Mouse (Mus musculus): ENCODE measurements around the gene Bcor.

The Bcor gene

GRCm38 (mm10) chrX:12081741-12082155 is 78.4 kb downstream of the Bcor start:
- CTCF ChIA-PET, result no interaction called here
- POLR2A ChIA-PET, result interaction anchor here in 3 of 4 experiments (0.5 to 2.1 kb wide), 6 partner anchors 9 to 587 kb away, joined by 3 to 11 read pairs (median 4); no protein-coding TSS in a partner anchor

- ChIA-PET POLR2A (interaction anchor here (0.5 to 2.1 kb wide), 23 partner anchors 10 to 587 kb away, joined by 3 to 11 read pairs (median 4); no protein-coding TSS in a partner anchor), CTCF (no interaction called here)
These were observed 79.0 kb downstream of the Bcor start for GRCm38 (mm10) chrX:12080904-12081740.

GRCm38 (mm10) chrX:12080095-12080903 is 79.9 kb downstream of the Bcor start:
- CTCF ChIA-PET, result interaction anchor here in 1 of 4 experiments (0.7 kb wide), 1 partner anchor 80 kb away, joined by 3 read pairs; no protein-coding TSS in a partner anchor

GRCm38 (mm10) chrX:12079309-12080094 is 80.7 kb downstream of the Bcor start:
- ChIA-PET POLR2A (interaction anchor here (0.7 to 2.1 kb wide), 14 partner anchors 11 to 172 kb away, joined by 3 to 11 read pairs (median 4); no protein-coding TSS in a partner anchor), CTCF (interaction anchor here in 1 of 4 experiments (0.7 kb wide), 1 partner anchor 80 kb away, joined by 3 read pairs; no protein-coding TSS in a partner anchor)

More at GRCm38 (mm10) chrX:12080095-12080903, 79.9 kb downstream of the Bcor start:
- POLR2A ChIA-PET, result interaction anchor here (0.6 to 2.1 kb wide), 19 partner anchors 9 to 416 kb away, joined by 3 to 11 read pairs (median 4); no protein-coding TSS in a partner anchor

DNA sequence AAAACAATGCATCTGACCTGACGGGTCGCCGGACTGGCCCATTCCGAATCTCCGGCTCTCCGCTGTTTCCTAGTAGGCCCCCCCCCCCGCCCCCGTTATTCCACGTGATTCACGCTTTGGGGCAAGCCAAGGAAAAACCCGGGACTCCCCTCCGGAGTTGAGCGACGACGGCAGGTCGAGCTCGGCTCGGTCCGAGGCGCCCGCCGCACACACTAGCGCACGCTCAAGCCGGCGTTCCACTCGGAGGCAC is 81.2 kb downstream of the Bcor start:
- ChIA-PET CTCF (no interaction called here), POLR2A (interaction anchor here in 2 of 4 experiments (0.7 to 2.1 kb wide), 4 partner anchors 12 to 173 kb away, joined by 3 to 8 read pairs (median 5); no protein-coding TSS in a partner anchor)

GRCm38 (mm10) chrX:12078195-12079058 is 81.7 kb downstream of the Bcor start:
- POLR2A ChIA-PET, result interaction anchor here in 2 of 4 experiments (1.4 to 2.1 kb wide), 2 partner anchors 13 to 57 kb away, joined by 3 to 8 read pairs; no protein-coding TSS in a partner anchor
- CTCF ChIA-PET, result no interaction called here

DNA sequence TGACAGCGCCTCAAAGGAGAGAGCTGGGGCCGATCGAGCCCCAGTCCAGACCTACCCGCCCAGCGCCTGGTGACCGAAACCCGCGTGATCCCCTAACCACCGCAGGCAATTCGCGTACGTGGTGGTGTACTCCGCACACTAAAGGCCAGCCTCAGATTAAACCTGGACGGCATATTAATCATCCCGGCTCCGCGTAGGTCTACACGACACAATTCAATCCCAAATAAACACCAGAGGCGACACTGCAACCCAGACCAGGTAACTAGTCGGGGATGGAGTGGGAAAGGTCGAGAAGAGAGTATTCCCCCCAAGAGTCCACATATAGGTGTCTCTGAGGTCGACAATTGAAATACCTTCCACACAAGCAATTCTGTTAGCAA is 82.6 kb downstream of the Bcor start:
- ChIA-PET CTCF (no interaction called here), POLR2A (interaction anchor here in 2 of 4 experiments (0.7 to 1.5 kb wide), 6 partner anchors 9 to 120 kb away, joined by 3 to 5 read pairs (median 4); no protein-coding TSS in a partner anchor)

DNA sequence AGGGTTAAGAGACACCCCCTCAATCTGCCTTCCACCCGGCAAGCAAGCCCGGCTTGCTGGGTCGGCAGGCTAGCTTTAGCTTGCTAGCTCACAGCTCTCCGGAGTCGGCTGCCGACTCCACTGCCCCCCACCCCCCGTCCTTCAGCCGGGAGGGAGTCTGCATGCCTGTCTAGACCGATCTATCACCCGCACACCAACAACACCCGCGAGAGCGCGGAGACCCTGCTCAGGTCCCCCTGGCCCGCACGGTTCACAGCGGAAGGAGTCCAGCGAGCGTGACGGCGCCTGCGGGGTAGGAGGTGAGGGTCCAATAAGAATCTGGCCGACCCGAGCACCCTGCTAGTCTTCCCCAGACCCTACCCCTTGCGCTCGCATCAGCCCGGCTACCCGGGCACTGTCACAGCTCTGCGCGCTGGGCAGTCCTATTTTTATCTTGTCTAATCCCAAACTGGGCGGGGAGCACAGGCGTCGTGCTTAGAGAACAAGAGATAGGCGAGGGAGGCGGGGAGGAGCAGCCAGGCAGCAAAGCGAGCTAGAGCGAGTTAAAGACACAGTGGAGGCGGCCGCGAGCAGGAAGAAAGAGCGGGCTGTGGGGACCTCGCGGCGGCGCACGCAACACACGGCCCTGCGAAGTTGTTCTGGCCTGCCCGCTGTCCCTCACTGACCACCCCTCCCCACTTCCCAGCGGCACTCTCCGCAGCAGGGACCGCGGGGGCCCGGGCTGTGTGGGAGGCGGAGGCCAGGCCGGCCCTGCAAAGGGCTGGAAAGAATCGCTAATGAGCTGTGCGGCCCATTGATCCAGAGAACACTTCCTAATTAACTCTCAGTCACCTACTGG is 83.2 kb downstream of the Bcor start:
- ChIA-PET CTCF (no interaction called here), POLR2A (interaction anchor here (0.5 to 1.5 kb wide), 10 partner anchors 8 to 268 kb away, joined by 3 to 5 read pairs (median 3); no protein-coding TSS in a partner anchor)

- CTCF ChIA-PET, result interaction anchor here in 1 of 4 experiments (0.6 kb wide), 1 partner anchor 267 kb away, joined by 3 read pairs; no protein-coding TSS in a partner anchor
- POLR2A ChIA-PET, result interaction anchor here in 2 of 4 experiments (0.6 to 1.4 kb wide), 3 partner anchors 67 to 1358 kb away, joined by 3 to 10 read pairs (median 4); partner anchors contain the start of gene Mid1ip1 (in 1 of the 2)
These were observed 87.4 kb downstream of the Bcor start for GRCm38 (mm10) chrX:12072721-12073120.

DNA sequence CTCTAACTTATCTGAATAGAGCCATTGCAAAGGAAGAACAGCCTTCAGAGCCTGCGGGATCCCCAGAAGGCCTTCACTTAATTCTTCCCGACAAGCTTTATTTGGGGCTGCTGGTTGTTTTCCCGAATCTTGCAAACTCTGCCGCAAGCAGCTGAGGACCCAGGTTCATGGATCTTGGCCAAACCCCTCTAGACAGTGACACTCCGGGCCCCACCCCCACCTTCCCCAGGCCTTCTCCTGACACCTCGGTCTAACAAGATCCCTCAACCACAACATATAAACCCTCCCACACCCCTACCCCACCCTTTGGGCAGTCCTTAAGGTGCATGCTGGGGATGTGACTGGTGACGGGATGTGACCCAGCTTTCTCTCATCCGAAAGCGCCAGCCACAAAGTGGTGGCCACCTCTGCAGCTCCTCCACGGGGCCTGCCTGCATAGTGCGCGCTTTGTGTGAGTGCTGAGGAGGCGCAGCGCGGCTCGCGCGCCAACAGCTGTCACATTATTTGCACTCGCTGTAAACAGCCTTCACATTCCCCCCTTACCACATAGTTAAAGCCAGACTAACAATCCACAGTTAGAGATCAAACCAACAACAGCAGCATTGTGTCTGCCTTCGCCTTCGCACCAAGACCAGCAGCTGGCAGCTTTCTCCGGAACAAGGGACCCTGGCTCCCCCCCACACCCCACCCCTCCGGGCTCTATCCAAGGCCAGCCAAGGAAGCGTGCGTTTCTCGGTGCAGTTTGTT is 91.0 kb downstream of the Bcor start:
- ChIA-PET CTCF (interaction anchor here in 1 of 4 experiments (0.6 kb wide), 1 partner anchor 53 kb away, joined by 3 read pairs; no protein-coding TSS in a partner anchor), POLR2A (interaction anchor here in 2 of 4 experiments (0.7 to 1.3 kb wide), 3 partner anchors 8 to 125 kb away, joined by 3 to 4 read pairs (median 3); no protein-coding TSS in a partner anchor)

GRCm38 (mm10) chrX:12067851-12068510 is 92.2 kb downstream of the Bcor start:
- ChIA-PET POLR2A (interaction anchor here in 1 of 4 experiments (1.3 kb wide), 1 partner anchor 9 kb away, joined by 4 read pairs; no protein-coding TSS in a partner anchor), CTCF (no interaction called here)

DNA sequence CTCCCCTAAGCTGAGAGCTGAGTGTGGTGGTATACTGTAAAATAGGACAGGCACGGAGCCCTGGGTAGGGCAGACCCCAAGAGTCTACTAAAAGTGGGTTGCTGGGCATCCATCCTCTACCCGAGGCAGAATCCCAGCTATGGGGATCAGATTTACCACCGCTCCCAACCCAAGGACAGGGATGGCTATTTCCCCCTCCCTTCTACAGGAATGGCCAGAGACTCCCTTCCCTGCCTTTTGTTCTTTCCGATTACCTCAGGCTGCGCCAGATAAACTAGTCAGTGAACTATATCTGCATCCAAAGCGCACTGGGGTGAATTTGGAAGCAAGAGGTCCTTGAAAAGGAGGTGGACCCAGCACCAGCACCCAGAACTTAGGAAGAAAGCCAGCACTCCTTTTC is 93.1 kb downstream of the Bcor start:
- POLR2A ChIA-PET, result interaction anchor here in 3 of 4 experiments (0.5 to 1.5 kb wide), 5 partner anchors 10 to 110 kb away, joined by 3 to 5 read pairs (median 3); no protein-coding TSS in a partner anchor
- CTCF ChIA-PET, result no interaction called here

DNA sequence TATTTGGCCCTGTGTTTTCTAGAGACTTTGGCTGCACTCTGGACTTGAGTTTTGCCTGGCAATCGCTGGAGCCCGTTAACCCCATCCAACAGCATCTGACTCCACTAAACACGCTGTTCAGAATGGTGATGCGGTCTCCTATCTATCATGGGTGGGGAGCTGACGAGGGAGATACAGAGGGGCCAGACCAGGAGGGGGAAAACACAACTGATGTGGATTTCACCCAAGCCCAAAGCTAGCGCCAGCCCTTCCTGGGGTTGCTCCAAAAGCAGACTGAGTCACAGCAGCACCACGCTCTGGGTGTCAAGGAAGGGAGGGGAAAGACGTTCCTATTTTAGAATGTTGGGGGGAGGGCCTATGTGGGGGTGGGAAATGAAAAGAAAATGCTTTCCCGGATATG is 94.4 kb downstream of the Bcor start:
- ChIA-PET POLR2A (interaction anchor here in 1 of 4 experiments (1.5 kb wide), 1 partner anchor 11 kb away, joined by 4 read pairs; no protein-coding TSS in a partner anchor), CTCF (no interaction called here)

- ChIA-PET POLR2A (interaction anchor here in 1 of 4 experiments (1.6 kb wide), 1 partner anchor 11 kb away, joined by 6 read pairs; no protein-coding TSS in a partner anchor), CTCF (no interaction called here)
These were observed 97.3 kb downstream of the Bcor start for GRCm38 (mm10) chrX:12062932-12063260.

GRCm38 (mm10) chrX:12062121-12062931 is 97.8 kb downstream of the Bcor start:
- ChIA-PET CTCF (no interaction called here), POLR2A (interaction anchor here in 2 of 4 experiments (0.8 to 1.6 kb wide), 2 partner anchors 12 to 13 kb away, joined by 3 to 6 read pairs; no protein-coding TSS in a partner anchor)
